Mouse (Mus musculus): ENCODE measurements around the gene Nell1.

Gene Nell1

DNA sequence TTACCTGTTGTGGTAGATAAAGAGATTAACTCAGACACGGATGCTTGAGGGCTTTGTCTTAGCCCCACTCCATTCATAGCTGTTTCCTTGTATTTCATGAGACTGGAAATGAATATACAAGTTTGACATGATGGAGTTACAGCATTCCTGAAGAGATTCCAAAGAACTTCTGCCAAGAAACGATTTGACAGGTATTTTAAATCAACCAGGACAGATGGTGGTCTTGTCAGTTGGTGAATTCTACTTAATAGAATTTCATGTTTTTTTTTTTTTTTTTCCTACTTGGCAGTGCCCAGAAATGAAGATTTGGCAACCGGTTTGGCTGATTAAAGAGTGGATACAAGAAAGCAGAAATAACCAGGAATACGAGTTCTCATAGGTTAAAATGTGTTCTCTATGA is 24.7 kb downstream of the Nell1 start:
- ChIA-PET POLR2A (no interaction called here), CTCF (no interaction called here)

DNA sequence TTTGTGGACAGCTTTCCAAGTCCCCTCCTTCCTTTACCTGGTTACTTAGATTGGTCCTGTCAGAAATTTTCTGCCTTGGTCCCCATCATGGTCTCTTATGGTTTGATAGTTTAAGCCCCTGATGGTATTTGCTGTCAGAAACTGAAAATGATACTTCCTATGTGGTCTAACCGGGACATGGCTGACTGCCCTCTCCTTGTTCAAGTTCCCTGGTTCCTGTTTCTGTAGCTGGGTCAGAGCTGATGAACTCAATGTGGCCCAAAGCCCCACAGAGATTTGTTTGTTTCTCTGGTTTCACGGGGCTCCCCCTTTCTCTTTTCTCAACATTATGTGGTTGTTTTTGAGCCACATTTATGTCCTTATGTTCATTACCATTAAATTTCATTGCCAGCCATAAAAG is 30.6 kb downstream of the Nell1 start:
- POLR2A ChIA-PET = no interaction called here

DNA sequence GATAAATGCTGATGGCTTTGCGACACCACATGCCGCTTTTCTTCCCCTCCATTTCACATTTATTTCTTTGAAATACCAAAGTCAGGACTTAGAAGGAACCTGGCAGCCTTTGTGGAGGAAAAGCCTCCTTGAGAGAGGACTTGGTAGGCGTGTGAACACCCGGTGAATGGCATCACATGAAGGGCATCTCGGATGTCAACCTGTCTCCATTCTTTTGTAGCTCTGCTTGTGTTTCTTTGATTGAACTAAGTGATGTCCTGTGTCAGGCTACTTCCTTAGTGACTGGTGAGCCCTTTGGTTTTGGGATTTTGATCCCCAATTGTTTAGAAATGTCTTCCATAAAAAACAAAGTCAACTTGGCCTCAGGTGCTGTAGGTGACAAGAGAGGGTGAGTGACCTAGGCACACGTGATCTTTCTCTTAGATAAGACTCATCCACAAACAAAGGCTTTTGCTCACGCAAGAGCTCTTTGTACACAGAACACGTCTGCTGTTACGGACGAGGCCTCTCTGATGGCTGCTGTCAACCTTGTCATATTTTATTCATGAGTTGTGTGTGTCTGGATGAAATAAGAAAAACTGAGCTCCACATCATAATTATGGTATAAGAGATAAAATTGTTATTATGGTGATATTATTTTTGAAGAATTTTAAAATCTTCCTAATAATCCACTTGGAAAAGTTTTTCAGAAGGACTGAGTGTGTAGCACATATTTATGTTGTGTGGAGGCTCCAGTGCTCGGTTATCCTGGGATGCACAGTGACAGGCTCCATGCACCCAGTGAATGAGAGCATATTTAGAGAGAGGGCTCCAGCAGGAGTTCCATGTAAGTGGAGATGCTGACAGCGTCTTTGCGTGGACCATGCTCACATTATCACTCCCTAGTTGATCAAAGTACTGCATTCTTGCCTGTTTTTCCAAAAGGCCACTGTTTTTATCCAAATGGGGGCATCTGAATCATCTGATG is 60.8 kb downstream of the Nell1 start:
- POLR2A ChIA-PET = interaction anchor here in 2 of 4 experiments (0.7 to 0.8 kb wide), 2 partner anchors 26 to 112 kb away, joined by 3 read pairs; no protein-coding TSS in a partner anchor
- CTCF ChIA-PET = no interaction called here

More for the DNA sequence above, 30.6 kb downstream of the Nell1 start:
- CTCF ChIA-PET = no interaction called here

DNA sequence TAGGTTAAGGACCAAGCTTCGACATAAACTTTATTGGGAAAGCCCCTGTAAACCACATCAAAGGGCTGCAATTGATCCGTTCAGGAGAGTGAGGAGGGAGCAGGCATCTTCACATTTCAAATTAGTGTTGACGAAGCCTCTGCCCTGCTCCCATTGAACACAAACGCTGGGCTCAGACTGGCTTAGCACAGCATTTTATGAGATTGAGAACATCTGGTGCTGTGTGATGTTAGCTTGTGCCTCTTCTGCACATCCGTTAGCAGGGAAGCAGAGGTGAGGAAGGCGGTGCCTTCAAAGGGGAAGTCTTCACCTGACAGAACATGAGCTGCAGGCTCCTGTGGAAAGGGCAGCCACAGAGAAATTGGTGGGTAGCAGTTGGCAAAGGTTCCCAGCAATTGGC is 66.4 kb downstream of the Nell1 start:
- CTCF ChIA-PET = no interaction called here

DNA sequence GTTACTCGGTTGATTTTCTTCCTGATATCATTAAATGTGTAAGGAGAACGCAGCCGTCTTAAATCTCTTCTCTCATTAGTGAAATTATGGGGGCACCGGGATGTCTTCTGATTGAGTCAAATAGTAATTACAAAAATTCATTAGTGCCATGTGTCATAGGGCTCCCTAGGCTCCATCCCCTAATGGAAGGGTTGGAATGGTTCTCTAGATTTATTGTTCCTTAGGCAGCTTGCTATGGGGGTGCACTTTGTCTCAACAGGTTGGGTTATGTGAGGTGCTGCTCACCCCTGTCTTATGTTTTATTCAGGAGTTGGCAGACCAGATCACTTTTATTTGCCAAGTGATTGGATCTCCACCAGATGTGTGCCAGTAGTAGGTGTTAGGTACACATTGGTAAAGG is 75.5 kb downstream of the Nell1 start:
- CTCF ChIA-PET = no interaction called here
- POLR2A ChIA-PET = interaction anchor here in 1 of 4 experiments (0.7 kb wide), 1 partner anchor 16 kb away, joined by 3 read pairs; no protein-coding TSS in a partner anchor

More for the DNA sequence above, 66.4 kb downstream of the Nell1 start:
- POLR2A ChIA-PET = no interaction called here

DNA sequence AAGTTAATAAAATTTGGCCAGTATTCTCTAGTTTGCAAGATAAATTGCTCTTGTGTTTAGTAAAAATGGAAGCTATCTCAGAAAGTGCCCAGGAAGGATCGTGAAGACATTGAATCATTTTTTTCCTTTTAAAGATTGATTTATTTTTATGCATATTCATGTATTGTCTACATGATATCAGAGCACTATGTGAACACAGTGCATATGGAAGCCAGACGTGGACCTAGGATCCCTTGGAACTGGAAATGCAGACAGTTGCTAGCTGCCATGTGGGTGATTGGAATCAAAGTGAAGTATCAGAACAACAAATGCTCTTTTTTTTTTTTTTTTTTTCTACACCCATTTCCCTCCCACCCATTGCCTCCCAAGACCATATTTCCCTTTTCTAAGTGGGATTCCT is 79.0 kb downstream of the Nell1 start:
- CTCF ChIA-PET = no interaction called here
- POLR2A ChIA-PET = no interaction called here

DNA sequence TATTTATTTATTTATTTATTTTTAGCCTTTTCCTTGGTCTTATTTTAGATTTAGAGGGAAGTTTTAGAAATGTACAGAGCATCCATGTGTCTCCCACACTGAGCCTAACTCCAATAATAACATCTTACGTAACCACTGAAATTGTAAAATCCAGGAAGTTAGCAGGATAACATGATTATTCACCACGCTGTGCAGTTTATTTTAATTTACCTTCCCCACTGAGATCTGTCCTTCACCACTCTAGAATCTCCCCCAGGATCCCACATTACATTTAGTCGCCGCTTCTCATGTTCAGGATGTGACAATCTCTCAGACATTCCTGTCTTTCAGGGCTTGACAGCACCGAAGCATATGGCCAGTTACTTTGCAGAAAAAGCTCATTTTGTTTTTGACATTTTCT is 119.8 kb downstream of the Nell1 start:
- ChIA-PET CTCF (no interaction called here), POLR2A (no interaction called here)

DNA sequence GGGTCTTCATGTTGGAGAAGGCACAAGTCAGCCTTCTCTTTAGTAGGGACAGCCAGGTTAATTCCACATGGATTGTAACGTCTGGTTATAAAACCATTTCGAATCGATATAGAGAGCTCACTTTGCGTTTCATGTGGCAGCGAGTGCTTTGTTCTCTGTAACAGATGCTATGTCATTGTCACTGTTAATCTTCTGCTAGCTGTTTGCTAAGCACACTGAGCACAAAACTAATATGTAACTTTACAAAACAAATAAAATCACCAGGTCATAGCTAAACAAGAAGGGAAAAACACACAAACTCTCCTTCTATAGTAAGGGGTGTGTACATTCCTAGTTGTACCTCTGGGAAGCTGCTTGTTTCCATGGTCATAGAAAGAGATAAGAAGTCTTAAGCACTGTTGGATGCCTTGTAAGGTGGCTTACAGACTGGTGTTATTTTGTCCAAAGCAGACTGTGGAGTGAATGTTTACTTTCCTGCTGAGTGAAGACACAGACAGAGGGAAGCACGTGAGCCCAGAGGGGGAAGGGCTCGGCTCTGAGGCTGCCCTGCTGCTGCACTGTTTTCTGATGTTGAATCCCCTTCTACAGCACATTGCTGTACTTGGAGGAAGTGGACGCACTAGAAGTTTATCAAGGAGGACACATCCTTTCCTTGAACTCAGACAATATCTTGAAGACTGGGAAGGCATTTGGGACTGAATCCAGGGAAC is 131.1 kb downstream of the Nell1 start:
- CTCF ChIA-PET = interaction anchor here in 1 of 4 experiments (1.0 kb wide), 1 partner anchor 152 kb away, joined by 4 read pairs; no protein-coding TSS in a partner anchor
- POLR2A ChIA-PET = no interaction called here

DNA sequence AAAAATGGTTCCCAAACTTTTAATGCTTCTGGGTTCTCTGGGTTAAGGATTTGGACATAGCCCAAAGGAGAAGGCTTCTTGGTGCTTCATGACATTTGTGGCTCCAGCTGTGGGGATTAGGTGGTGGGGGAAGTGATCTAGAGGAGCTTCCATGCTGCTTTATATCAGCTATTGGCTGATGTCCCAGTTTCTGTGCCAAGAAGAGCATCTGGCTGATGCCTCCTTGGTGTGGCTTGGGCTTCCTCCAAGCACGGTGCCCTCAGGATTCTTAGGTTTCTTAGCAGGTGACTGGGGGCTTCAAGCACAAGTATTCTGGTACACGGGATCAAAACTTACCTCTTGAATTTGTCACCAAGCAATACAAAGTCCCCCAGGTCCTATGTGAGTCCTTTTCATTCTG is 132.6 kb downstream of the Nell1 start:
- ChIA-PET POLR2A (no interaction called here), CTCF (interaction anchor here in 1 of 4 experiments (0.5 kb wide), 1 partner anchor 192 kb away, joined by 5 read pairs; no protein-coding TSS in a partner anchor)

DNA sequence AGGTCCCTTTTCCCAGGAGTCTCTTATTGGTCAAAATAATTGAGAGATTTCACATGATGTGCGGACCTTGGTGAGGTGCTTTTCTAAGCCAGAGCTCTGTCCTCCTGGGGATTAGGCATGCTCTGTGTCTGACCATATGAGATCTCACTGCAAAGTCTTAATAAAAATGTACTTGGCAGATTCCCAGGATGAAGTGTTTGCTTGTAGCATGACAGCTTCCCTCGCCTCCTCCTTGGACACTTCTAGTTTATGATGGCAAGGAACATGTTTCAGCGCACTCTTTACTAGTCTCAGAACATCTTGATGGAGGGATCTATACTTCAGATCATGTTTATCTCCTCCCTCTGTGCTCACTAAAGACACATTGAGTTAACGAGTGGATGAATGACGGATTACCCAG is 143.7 kb downstream of the Nell1 start:
- ChIA-PET POLR2A (interaction anchor here in 1 of 4 experiments (1.4 kb wide), 1 partner anchor 10 kb away, joined by 3 read pairs; no protein-coding TSS in a partner anchor), CTCF (no interaction called here)

DNA sequence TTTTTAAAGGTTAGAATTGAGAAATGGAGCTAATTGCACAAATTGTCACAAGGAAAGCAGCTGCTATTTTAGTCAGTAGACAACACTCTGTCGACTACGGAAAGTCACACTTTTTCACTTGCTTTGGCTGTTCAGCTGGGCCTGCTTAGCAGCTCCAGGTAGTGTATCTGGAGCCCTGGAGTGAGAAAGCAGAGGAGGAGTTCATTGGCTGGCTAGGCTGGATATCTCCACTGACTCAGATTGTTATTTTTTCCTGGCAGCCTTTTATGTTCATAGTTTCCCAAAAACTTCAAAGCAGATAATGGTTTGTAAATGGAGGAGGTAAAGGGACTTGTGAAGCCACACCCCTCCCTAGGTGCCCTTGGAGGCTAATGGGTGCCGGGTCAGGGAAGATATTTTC is 163.0 kb downstream of the Nell1 start:
- CTCF ChIA-PET = no interaction called here
- POLR2A ChIA-PET = no interaction called here

DNA sequence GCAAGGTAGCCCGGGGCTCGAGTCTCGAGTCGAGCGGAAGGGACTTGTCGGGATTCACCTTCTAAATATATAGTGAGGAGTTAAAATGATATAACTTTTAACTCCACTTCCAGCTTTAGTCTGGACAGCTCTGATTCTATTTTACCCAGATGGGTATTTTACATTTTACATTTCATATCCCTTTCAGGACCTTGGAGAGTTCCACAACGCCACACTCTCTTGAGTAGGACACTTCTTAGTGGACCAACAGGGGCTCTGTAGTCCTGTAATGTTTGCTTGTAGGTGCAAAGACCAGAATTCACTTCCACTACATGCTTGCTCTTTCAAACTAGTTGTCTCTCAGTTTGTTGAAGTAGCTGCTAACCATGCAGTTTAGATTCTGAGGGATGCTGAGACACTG is 174.7 kb downstream of the Nell1 start:
- ChIA-PET CTCF (no interaction called here), POLR2A (no interaction called here)

DNA sequence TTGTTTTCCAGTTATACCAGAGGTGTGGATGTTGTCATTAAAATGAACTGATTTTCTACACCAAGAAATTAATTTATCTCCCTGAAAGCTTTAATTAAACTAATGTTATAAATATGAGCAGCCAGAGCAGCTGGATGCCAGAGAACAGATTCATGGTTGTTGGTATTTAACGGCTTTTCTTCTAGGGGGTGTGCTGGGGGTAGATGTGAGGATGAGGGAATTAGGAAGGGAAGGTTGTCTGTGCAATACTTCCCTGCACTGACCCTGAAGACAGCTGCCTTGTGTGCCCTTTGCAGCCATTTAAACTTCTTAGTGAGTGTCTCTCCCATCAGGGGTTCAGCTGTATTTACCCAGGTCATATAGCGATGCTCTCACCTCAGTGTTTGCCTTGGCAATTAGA is 176.2 kb downstream of the Nell1 start:
- ChIA-PET POLR2A (no interaction called here), CTCF (no interaction called here)

DNA sequence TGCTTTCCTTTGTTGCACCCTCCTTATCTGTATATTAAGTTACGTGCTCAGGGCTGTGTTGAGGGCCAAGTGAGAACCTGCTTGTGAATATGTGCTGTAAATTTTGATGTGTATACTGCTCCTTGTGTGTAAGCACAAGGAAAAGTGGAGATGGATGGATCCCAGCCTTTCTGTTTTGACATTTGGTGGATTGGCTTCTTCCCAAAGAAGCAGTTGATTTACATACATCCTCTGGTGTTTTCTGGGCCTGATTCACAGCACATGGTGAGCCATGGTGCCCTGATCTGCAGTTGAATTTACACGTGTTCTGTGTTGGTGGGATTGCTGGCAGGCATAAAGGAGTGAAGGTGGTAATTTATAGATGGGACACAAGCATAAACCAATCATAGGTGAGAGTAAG is 179.0 kb downstream of the Nell1 start:
- POLR2A ChIA-PET = no interaction called here
- CTCF ChIA-PET = no interaction called here

DNA sequence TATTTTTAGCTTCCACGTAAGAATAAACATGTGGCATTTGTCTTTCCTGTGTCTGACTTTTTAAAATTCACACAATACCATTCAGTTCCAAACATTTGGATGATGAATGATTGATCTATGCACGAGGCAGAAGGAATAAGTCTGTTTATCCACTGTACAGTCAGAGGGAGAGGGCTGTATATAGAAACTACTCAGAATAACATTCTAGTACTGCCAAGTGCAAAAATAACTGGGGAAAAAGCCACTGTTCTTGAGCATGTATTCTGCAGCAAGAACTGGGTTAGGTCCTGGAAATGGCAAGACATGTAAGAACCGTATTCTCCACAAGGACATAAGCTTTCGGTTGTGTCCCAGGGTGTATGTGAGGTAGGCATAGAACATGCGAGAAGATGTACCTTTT is 187.9 kb downstream of the Nell1 start:
- POLR2A ChIA-PET = no interaction called here
- CTCF ChIA-PET = no interaction called here

DNA sequence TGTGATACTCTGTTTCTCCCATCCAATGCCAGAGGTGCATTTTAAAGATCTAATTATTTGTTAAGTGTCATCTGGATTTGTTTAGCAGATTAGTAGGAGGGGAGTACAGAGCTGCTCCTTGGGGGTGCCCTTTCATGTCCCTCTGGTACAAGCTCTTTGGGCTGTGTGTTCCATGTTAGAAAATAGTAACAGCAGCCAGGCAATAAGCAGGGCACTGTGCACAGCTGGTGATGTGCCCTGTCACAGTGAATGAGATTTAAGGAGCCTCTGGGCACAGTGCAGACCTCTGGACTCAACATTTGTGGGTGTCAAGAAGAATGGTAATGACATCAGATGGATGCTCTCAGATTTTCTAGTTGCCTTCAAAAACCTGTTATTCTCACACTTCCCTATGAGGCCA is 194.1 kb downstream of the Nell1 start:
- ChIA-PET POLR2A (no interaction called here), CTCF (no interaction called here)

DNA sequence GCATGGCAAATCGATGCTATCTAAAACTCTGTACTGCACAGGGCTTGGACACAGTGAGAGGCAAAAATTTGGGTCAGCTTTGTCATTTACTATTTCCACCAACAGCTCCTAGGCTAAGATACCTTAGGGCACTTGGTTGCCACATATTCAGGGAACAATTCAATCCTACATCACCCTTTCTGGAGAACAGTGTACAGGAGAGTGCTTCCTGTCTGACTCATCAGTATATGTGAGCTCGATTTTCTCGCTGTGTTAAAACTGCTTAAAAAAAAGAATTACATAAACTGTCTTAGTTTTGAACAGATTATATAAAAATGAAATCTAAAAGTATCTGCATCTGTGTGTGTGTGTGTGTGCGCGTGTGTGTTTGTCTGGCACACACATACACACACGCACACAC is 211.6 kb downstream of the Nell1 start:
- ChIA-PET CTCF (no interaction called here), POLR2A (no interaction called here)

DNA sequence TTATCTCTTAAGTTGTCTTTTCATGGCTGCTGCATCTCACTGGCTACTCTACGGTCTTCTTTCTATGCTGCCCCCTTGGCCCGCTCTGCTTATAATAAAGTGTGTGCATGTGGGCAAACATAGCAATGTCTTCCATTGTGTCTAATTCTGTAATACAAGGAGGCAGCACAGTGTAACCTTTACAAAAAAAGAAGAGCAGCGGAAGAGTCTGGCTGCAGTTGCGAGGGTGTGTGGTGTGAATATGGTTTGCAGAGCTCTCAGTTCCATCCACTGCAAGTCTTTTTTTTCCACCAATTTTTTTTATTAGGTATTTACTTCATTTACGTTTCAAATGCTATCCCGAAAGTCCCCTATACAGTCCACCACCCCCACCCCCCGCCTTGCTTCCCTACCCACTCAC is 219.3 kb downstream of the Nell1 start:
- ChIA-PET POLR2A (interaction anchor here in 1 of 4 experiments (1.1 kb wide), 1 partner anchor 16 kb away, joined by 3 read pairs; no protein-coding TSS in a partner anchor), CTCF (no interaction called here)

DNA sequence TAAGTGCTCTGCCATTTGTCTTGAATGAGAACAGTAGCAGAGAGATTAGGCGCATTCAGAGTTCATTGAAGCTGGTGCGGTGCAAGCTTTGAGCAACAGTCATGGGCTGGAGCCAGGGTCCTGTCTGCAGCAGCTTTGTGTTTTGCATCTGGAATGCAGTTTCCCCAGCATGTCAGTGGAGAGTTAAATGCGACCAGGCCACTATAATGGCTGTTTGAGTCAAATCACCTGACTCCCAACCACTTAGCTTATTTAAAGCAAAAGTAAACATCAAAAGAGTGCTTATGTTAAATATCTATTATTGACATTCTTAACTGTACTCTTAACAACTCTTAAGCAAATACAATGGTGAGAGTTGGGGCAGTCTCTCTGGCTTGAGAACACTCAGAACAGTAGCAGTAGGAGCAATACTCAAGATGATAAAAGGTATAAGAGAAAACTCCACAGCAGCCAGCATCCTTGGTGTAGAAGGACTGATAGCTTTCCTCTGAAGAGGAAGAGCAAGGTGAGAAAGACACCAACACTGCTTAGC is 220.5 kb downstream of the Nell1 start:
- ChIA-PET CTCF (no interaction called here), POLR2A (no interaction called here)

DNA sequence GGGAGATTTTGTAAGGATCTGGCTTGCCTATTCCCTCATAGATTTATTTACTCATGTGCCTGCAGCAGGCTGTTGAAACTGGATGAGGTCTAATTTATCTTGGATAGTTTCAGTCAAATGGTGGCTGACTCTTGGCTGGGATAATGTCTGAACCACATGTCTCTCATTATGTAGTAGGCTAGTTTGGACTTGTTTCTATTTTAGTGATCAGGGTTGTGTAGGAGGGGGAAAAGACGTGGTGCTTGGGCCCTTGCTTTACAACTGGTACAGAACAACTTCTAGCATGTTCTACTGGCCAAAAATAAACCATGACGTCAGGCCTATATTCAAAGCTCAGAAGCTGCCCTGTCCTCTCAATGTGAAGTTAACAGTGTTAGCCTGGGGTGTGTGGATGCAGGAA is 230.6 kb downstream of the Nell1 start:
- CTCF ChIA-PET = no interaction called here
- POLR2A ChIA-PET = no interaction called here

Measured in embryonic stem cell, embryonic (primary cell).